8 mouse cellular contexts compared by ENCODE assay signal in the genomic region with DNA sequence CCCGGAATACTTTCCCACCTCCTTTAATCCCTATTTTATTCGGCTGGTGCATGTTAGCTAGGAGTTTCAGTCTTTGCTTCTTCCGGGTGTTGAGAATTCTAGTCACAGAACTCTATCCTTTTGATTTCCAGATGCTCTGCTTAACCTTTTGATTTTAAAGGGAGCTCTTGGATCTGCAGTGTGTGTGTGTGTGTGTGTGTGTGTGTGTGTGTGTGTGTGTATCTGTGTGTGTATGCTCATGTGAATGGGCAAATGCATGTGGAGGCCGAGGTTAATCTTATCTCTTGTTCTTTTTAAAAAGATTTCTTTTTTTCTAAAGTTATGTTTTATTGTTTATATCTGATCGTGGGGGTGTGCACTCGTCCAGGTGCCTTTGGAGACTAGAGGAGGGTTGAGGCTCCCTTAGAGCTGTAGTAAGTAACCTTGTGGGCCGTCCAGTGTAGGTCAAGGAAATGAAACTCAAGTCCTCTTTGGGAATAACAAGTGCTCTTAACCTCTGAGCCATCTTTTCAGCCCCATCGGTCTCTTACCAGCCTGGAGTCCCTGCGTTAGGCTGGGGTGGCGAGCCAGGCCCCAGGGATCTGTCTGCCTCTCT.
DNase-seq lines count a peak whose midpoint lies in the region; ATAC-seq lines count a peak whose summit lies in the region.
"Had no signal": no experiment of that assay in that cellular context is flagged by ENCODE, and none has a peak within 500 bp of the region (broad histone marks: within the 10 kb centered on the region; RNA-seq: fewer than 3 reads in every experiment).

No protein-coding gene starts in this region.

- no peak overlapping the region for H3K9ac ChIP-seq in kidney, embryonic 15.5 days
- no peak overlapping the region for H3K9ac ChIP-seq in embryonic facial prominence, embryonic 12.5 days
- H3K9ac ChIP-seq in forebrain, embryonic 16.5 days (replicated peaks; ENCODE audit: low read depth, low read length): no peak overlapping the region; the same call in 1 of the 2 replicates
- no peak overlapping the region for H3K9ac ChIP-seq in midbrain, embryonic 16.5 days (ENCODE audit: low read depth, low read length)

- ATAC-seq in kidney, embryonic 15.5 days (replicated peaks; ENCODE audit: low FRiP score): no peak
- ATAC-seq in embryonic facial prominence, embryonic 12.5 days (ENCODE audit: insufficient number of reproducible peaks, insufficient read depth, low FRiP score, low TSS enrichment): no peak
- no peak for ATAC-seq in forebrain, embryonic 16.5 days
- ATAC-seq in midbrain, embryonic 16.5 days: peak; percentile 61

- H3K4me2 ChIP-seq in kidney, embryonic 15.5 days: peak overlapping the region; percentile 38
- peak overlapping the region; percentile 24; the same call in 1 of the 2 replicates for H3K4me2 ChIP-seq in embryonic facial prominence, embryonic 12.5 days (replicated peaks)
- H3K4me2 ChIP-seq in forebrain, embryonic 16.5 days (ENCODE audit: low read length): peak overlapping the region; percentile 42
- peak overlapping the region; percentile 44 for H3K4me2 ChIP-seq in midbrain, embryonic 16.5 days (ENCODE audit: low read length)

- no peak for DNase-seq in kidney, postnatal 14 days
- DNase-seq in lung, adult 18-20 months: no peak
- DNase-seq in urinary bladder, adult 18-20 months (ENCODE audit: low spot score in 2 of 2): no peak
- DNase-seq: adrenal gland, adult 8-10 months had no signal

- H3K27ac ChIP-seq in kidney, embryonic 15.5 days: no peak overlapping the region
- no peak overlapping the region for H3K27ac ChIP-seq in embryonic facial prominence, embryonic 12.5 days
- H3K27ac ChIP-seq in forebrain, embryonic 16.5 days (ENCODE audit: low read length): no peak overlapping the region
- peak overlapping the region; percentile 50 for H3K27ac ChIP-seq in midbrain, embryonic 16.5 days (ENCODE audit: low read length)

- no peaks in the 10 kb centered on the region for H3K9me3 ChIP-seq in kidney, embryonic 15.5 days (replicated peaks)
- no peaks in the 10 kb centered on the region for H3K9me3 ChIP-seq in embryonic facial prominence, embryonic 12.5 days
- no peaks in the 10 kb centered on the region for H3K9me3 ChIP-seq in forebrain, embryonic 16.5 days (ENCODE audit: control insufficient read depth, low read length)
- no peaks in the 10 kb centered on the region for H3K9me3 ChIP-seq in midbrain, embryonic 16.5 days (replicated peaks; ENCODE audit: control insufficient read depth, low read length, poor library complexity, severe bottlenecking)

- no peaks in the 10 kb centered on the region for H3K36me3 ChIP-seq in kidney, embryonic 15.5 days
- H3K36me3 ChIP-seq in embryonic facial prominence, embryonic 12.5 days: no peaks in the 10 kb centered on the region
- no peaks in the 10 kb centered on the region for H3K36me3 ChIP-seq in forebrain, embryonic 16.5 days (ENCODE audit: control insufficient read depth, insufficient read depth)
- no peaks in the 10 kb centered on the region for H3K36me3 ChIP-seq in midbrain, embryonic 16.5 days (ENCODE audit: control insufficient read depth, insufficient read depth, low read length)

- H3K4me1 ChIP-seq in kidney, embryonic 15.5 days: peaks cover 8% of the 10 kb centered on the region; the same call in 1 of the 2 replicates
- H3K4me1 ChIP-seq in embryonic facial prominence, embryonic 12.5 days: no peaks in the 10 kb centered on the region
- H3K4me1 ChIP-seq in forebrain, embryonic 16.5 days (replicated peaks; ENCODE audit: control insufficient read depth, insufficient read depth, low read length): peaks cover 8% of the 10 kb centered on the region; the same call in 1 of the 2 replicates
- H3K4me1 ChIP-seq in midbrain, embryonic 16.5 days (ENCODE audit: control insufficient read depth, insufficient read depth, low read length): peaks cover 11% of the 10 kb centered on the region

- H3K27me3 ChIP-seq in kidney, embryonic 15.5 days: no peaks in the 10 kb centered on the region
- H3K27me3 ChIP-seq in embryonic facial prominence, embryonic 12.5 days: peaks cover 2% of the 10 kb centered on the region; the same call in 1 of the 2 replicates
- no peaks in the 10 kb centered on the region for H3K27me3 ChIP-seq in forebrain, embryonic 16.5 days (replicated peaks; ENCODE audit: control insufficient read depth, insufficient read depth, low read length)
- no peaks in the 10 kb centered on the region for H3K27me3 ChIP-seq in midbrain, embryonic 16.5 days (ENCODE audit: control insufficient read depth, insufficient read depth, low read depth, low read length)

- H3K4me3 ChIP-seq in kidney, embryonic 15.5 days (replicated peaks): no peak overlapping the region
- no peak overlapping the region for H3K4me3 ChIP-seq in embryonic facial prominence, embryonic 12.5 days
- H3K4me3 ChIP-seq in forebrain, embryonic 16.5 days (replicated peaks; ENCODE audit: low read length): peak overlapping the region; percentile 13
- 0 out of 2 replicates have a peak overlapping the region, but pooled peaks have one; percentile 3 for H3K4me3 ChIP-seq in midbrain, embryonic 16.5 days (ENCODE audit: low read depth, low read length)

- 57% methylated on average over 10 of the region's 10 CpGs for WGBS in kidney, embryonic 15.5 days
- WGBS in embryonic facial prominence, embryonic 12.5 days: 54% methylated on average over 10 of the region's 10 CpGs
- 42% methylated on average over 10 of the region's 10 CpGs for WGBS in forebrain, embryonic 16.5 days
- 29% methylated on average over 10 of the region's 10 CpGs for WGBS in midbrain, embryonic 16.5 days

Comparison
In these comparisons a context has a peak if more than half of its experiments do, and no peak if none do; other contexts are left out.
1. H3K4me3 ChIP-seq: peak in forebrain, embryonic 16.5 days (single experiment) and midbrain, embryonic 16.5 days (single experiment); none in kidney, embryonic 15.5 days (single experiment) and embryonic facial prominence, embryonic 12.5 days (single experiment).
2. Peak in every context shown above with its lines, with median percentiles within 50 percentile points of each other: H3K4me2 ChIP-seq.